In genomic region chr15:91502661-91503060, GRCm38 (mm10) we compare ENCODE assay signal across 10 mouse cellular contexts.
DNase-seq lines count a peak whose midpoint lies in the region; ATAC-seq and TF ChIP-seq lines count a peak whose summit lies in the region.
"Had no signal": no experiment of that assay in that cellular context is flagged by ENCODE, and none has a peak within 500 bp of the region (broad histone marks: within the 10 kb centered on the region; RNA-seq: fewer than 3 reads in every experiment).

No protein-coding gene starts in this region.

- DNase-seq in kidney, adult 2 months = peak; percentile 12
- DNase-seq in retina, postnatal 1 day = peak; percentile 46
- no peak for DNase-seq in retina, embryonic 14.5 days (ENCODE audit: low spot score)
- DNase-seq in hindbrain, embryonic 14.5 days (ENCODE audit: low spot score) = peak; percentile 70
- no peak for DNase-seq in thymus, postnatal 4 days
- DNase-seq: heart, adult 11 months had no signal

- no peaks in the 10 kb centered on the region; the same call in 1 of the 2 replicates for H3K4me1 ChIP-seq in kidney, adult 2 months (ENCODE audit: control insufficient read depth, insufficient read depth, low read length)
- H3K4me1 ChIP-seq in kidney, embryonic 16.5 days (ENCODE audit: insufficient read depth, low read length) = peaks cover 16% of the 10 kb centered on the region; the same call in 1 of the 2 replicates
- H3K4me1 ChIP-seq in hindbrain, embryonic 14.5 days (replicated peaks; ENCODE audit: control insufficient read depth, insufficient read depth, low read length) = 0 out of 2 replicates have a peak, but pooled peaks cover 12% of the 10 kb centered on the region
- peaks cover 18% of the 10 kb centered on the region for H3K4me1 ChIP-seq in neural tube, embryonic 15.5 days

- H3K9ac ChIP-seq in kidney, embryonic 16.5 days (replicated peaks; ENCODE audit: low read length) = no peak overlapping the region
- H3K9ac ChIP-seq in hindbrain, embryonic 14.5 days = no peak overlapping the region
- no peak overlapping the region for H3K9ac ChIP-seq in neural tube, embryonic 15.5 days (replicated peaks)

- H3K9me3 ChIP-seq in kidney, embryonic 16.5 days (ENCODE audit: low read length) = no peaks in the 10 kb centered on the region
- no peaks in the 10 kb centered on the region for H3K9me3 ChIP-seq in hindbrain, embryonic 14.5 days (ENCODE audit: control insufficient read depth, low read length)
- H3K9me3 ChIP-seq in neural tube, embryonic 15.5 days (replicated peaks) = no peaks in the 10 kb centered on the region

- WGBS in kidney, adult 2 months = 7% methylated on average over 1 of the region's 1 CpGs
- 14% methylated on average over 1 of the region's 1 CpGs for WGBS in kidney, embryonic 16.5 days
- 43% methylated on average over 1 of the region's 1 CpGs for WGBS in hindbrain, embryonic 14.5 days
- WGBS in neural tube, embryonic 15.5 days = 15% methylated on average over 1 of the region's 1 CpGs

- ATAC-seq in kidney, embryonic 16.5 days (ENCODE audit: low FRiP score, low TSS enrichment) = no peak
- ATAC-seq in hindbrain, embryonic 14.5 days (ENCODE audit: low FRiP score) = peak; percentile 31; the same call in 1 of the 2 replicates
- peak; percentile 75; the same call in 1 of the 2 replicates for ATAC-seq in neural tube, embryonic 15.5 days (ENCODE audit: low FRiP score)
- ATAC-seq in megakaryocyte progenitor cell, adult 5-6 weeks (replicated peaks; ENCODE audit: poor library complexity) = no peak
- ATAC-seq: inflammation-experienced regulatory T-cells, adult 6 months had no signal

- no peak for TF ChIP-seq POLR2A in kidney, adult 2 months (IDR thresholded peaks at IDR 0.05; ENCODE audit: low read depth, low read length)

- no peak for TF ChIP-seq CTCF in kidney, adult 2 months (conservative IDR thresholded peaks at IDR 0.05; ENCODE audit: insufficient read depth, insufficient read length, low read depth, low read length)

- H3K36me3 ChIP-seq in kidney, adult 2 months (ENCODE audit: control insufficient read depth, insufficient read depth, low read length) = no peaks in the 10 kb centered on the region
- H3K36me3 ChIP-seq in kidney, embryonic 16.5 days (ENCODE audit: insufficient read depth, low read length) = no peaks in the 10 kb centered on the region
- no peaks in the 10 kb centered on the region for H3K36me3 ChIP-seq in hindbrain, embryonic 14.5 days (replicated peaks; ENCODE audit: control insufficient read depth, insufficient read depth)
- no peaks in the 10 kb centered on the region for H3K36me3 ChIP-seq in neural tube, embryonic 15.5 days

- H3K27ac ChIP-seq in kidney, adult 2 months (ENCODE audit: insufficient read depth, low read depth, low read length) = no peak overlapping the region
- H3K27ac ChIP-seq in kidney, embryonic 16.5 days (ENCODE audit: low read length) = no peak overlapping the region
- peak overlapping the region; percentile 35; the same call in 1 of the 2 replicates for H3K27ac ChIP-seq in hindbrain, embryonic 14.5 days
- H3K27ac ChIP-seq in neural tube, embryonic 15.5 days (replicated peaks) = peak overlapping the region; percentile 33

- H3K4me2 ChIP-seq in kidney, embryonic 16.5 days (replicated peaks; ENCODE audit: low read depth, low read length) = no peak overlapping the region; the same call in 1 of the 2 replicates
- H3K4me2 ChIP-seq in hindbrain, embryonic 14.5 days (replicated peaks) = no peak overlapping the region
- H3K4me2 ChIP-seq in neural tube, embryonic 15.5 days = no peak overlapping the region

- no peak overlapping the region for H3K4me3 ChIP-seq in kidney, adult 2 months (ENCODE audit: insufficient read depth, low read depth, low read length)
- H3K4me3 ChIP-seq in kidney, embryonic 16.5 days (ENCODE audit: low read length) = no peak overlapping the region
- no peak overlapping the region for H3K4me3 ChIP-seq in hindbrain, embryonic 14.5 days (replicated peaks; ENCODE audit: low read length)
- H3K4me3 ChIP-seq in neural tube, embryonic 15.5 days (replicated peaks) = no peak overlapping the region

- no peaks in the 10 kb centered on the region for H3K27me3 ChIP-seq in kidney, adult 2 months (replicated peaks; ENCODE audit: control insufficient read depth, insufficient read depth, low read length)
- H3K27me3 ChIP-seq in kidney, embryonic 16.5 days (ENCODE audit: insufficient read depth, low read length) = no peaks in the 10 kb centered on the region
- H3K27me3 ChIP-seq in hindbrain, embryonic 14.5 days (ENCODE audit: control insufficient read depth, insufficient read depth, low read length) = no peaks in the 10 kb centered on the region
- no peaks in the 10 kb centered on the region for H3K27me3 ChIP-seq in neural tube, embryonic 15.5 days (replicated peaks)

Comparison
In these comparisons a context has a peak if more than half of its experiments do, and no peak if none do; other contexts are left out.
1. DNase-seq: peak in kidney, adult 2 months (single experiment), retina, postnatal 1 day (single experiment) and hindbrain, embryonic 14.5 days (single experiment); none in retina, embryonic 14.5 days (single experiment) and thymus, postnatal 4 days (single experiment).
2. H3K27ac ChIP-seq: peak in hindbrain, embryonic 14.5 days (single experiment) and neural tube, embryonic 15.5 days (single experiment); none in kidney, adult 2 months (single experiment) and kidney, embryonic 16.5 days (single experiment).
3. ATAC-seq: peak in hindbrain, embryonic 14.5 days (single experiment) and neural tube, embryonic 15.5 days (single experiment); none in kidney, embryonic 16.5 days (single experiment) and megakaryocyte progenitor cell, adult 5-6 weeks (single experiment).